In genomic region chr1:24230428-24230827, GRCm38 (mm10) we compare ENCODE assay signal across 8 mouse cellular contexts. TPM values are rescaled to one million over a fixed set of nuclear protein-coding genes. Genes with fewer than 3 reads are reported as not detected.
DNase-seq lines count a peak whose midpoint lies in the region; ATAC-seq lines count a peak whose summit lies in the region.

No protein-coding gene starts in this region.

- no peak overlapping the region for H3K4me3 ChIP-seq in liver, embryonic 12.5 days
- no peak overlapping the region for H3K4me3 ChIP-seq in hindbrain, embryonic 15.5 days
- H3K4me3 ChIP-seq in neural tube, embryonic 15.5 days (replicated peaks) = no peak overlapping the region
- H3K4me3 ChIP-seq in liver, embryonic 11.5 days (ENCODE audit: low read depth, low read length) = no peak overlapping the region

- H3K27me3 ChIP-seq in liver, embryonic 12.5 days (replicated peaks) = no peaks in the 10 kb centered on the region
- no peaks in the 10 kb centered on the region for H3K27me3 ChIP-seq in hindbrain, embryonic 15.5 days
- no peaks in the 10 kb centered on the region for H3K27me3 ChIP-seq in neural tube, embryonic 15.5 days (replicated peaks)
- no peaks in the 10 kb centered on the region for H3K27me3 ChIP-seq in liver, embryonic 11.5 days (replicated peaks; ENCODE audit: control insufficient read depth, insufficient read depth, low read length)

- no peaks in the 10 kb centered on the region for H3K9me3 ChIP-seq in liver, embryonic 12.5 days (replicated peaks)
- no peaks in the 10 kb centered on the region for H3K9me3 ChIP-seq in hindbrain, embryonic 15.5 days
- no peaks in the 10 kb centered on the region for H3K9me3 ChIP-seq in neural tube, embryonic 15.5 days (replicated peaks)
- H3K9me3 ChIP-seq in liver, embryonic 11.5 days (ENCODE audit: control insufficient read depth, low read length) = no peaks in the 10 kb centered on the region

- 0 out of 2 replicates have a peak overlapping the region, but pooled peaks have one; percentile 14 for H3K4me2 ChIP-seq in liver, embryonic 12.5 days
- H3K4me2 ChIP-seq in hindbrain, embryonic 15.5 days = no peak overlapping the region
- H3K4me2 ChIP-seq in neural tube, embryonic 15.5 days = no peak overlapping the region
- H3K4me2 ChIP-seq in liver, embryonic 11.5 days = no peak overlapping the region

- no peak for DNase-seq in liver
- peak; percentile 37 for DNase-seq in embryo, embryonic 11 days
- no peak for DNase-seq in liver, embryonic 11.5 days (ENCODE audit: low spot score)
- DNase-seq in frontal cortex, postnatal 25 days (ENCODE audit: low spot score in 2 of 2) = no peak
- no peak for DNase-seq in urinary bladder, postnatal 14 days (ENCODE audit: low spot score)

- WGBS in liver, embryonic 12.5 days (ENCODE audit: insufficient replicate concordance) = 46% methylated on average over 8 of the region's 8 CpGs
- 34% methylated on average over 8 of the region's 8 CpGs for WGBS in hindbrain, embryonic 15.5 days
- WGBS in neural tube, embryonic 15.5 days = 44% methylated on average over 8 of the region's 8 CpGs
- 48% methylated on average over 8 of the region's 8 CpGs for WGBS in liver, embryonic 11.5 days

- H3K4me1 ChIP-seq in liver, embryonic 12.5 days = no peaks in the 10 kb centered on the region
- 0 out of 2 replicates have a peak, but pooled peaks cover 4% of the 10 kb centered on the region for H3K4me1 ChIP-seq in hindbrain, embryonic 15.5 days (replicated peaks)
- H3K4me1 ChIP-seq in neural tube, embryonic 15.5 days = no peaks in the 10 kb centered on the region; the same call in 1 of the 2 replicates
- H3K4me1 ChIP-seq in liver, embryonic 11.5 days (replicated peaks; ENCODE audit: control insufficient read depth, insufficient read depth, low read length) = no peaks in the 10 kb centered on the region; the same call in 1 of the 2 replicates

- H3K9ac ChIP-seq in liver, embryonic 12.5 days = no peak overlapping the region
- H3K9ac ChIP-seq in hindbrain, embryonic 15.5 days = no peak overlapping the region
- H3K9ac ChIP-seq in neural tube, embryonic 15.5 days (replicated peaks) = no peak overlapping the region
- no peak overlapping the region for H3K9ac ChIP-seq in liver, embryonic 11.5 days (ENCODE audit: low read depth, low read length)

- H3K27ac ChIP-seq in liver, embryonic 12.5 days = no peak overlapping the region
- no peak overlapping the region for H3K27ac ChIP-seq in hindbrain, embryonic 15.5 days (replicated peaks)
- no peak overlapping the region for H3K27ac ChIP-seq in neural tube, embryonic 15.5 days (replicated peaks)
- no peak overlapping the region for H3K27ac ChIP-seq in liver, embryonic 11.5 days (ENCODE audit: low read depth, low read length)

- no peaks in the 10 kb centered on the region for H3K36me3 ChIP-seq in liver, embryonic 12.5 days
- H3K36me3 ChIP-seq in hindbrain, embryonic 15.5 days = no peaks in the 10 kb centered on the region
- no peaks in the 10 kb centered on the region for H3K36me3 ChIP-seq in neural tube, embryonic 15.5 days
- H3K36me3 ChIP-seq in liver, embryonic 11.5 days (ENCODE audit: control insufficient read depth, insufficient read depth, low read length) = no peaks in the 10 kb centered on the region

- ATAC-seq in liver, embryonic 12.5 days = no peak
- peak; percentile 79 for ATAC-seq in hindbrain, embryonic 15.5 days (ENCODE audit: low FRiP score, low read depth)
- ATAC-seq in neural tube, embryonic 15.5 days (ENCODE audit: low FRiP score) = peak; percentile 62
- no peak for ATAC-seq in liver, embryonic 11.5 days (replicated peaks; ENCODE audit: low FRiP score)

RNA-seq across cellular contexts. Expression of gene Col9a1, which starts 53.0 kb away (rescaled TPM):
- polyA plus RNA-seq in liver, embryonic 12.5 days (2016; fragmentation: Nextera tagmentation; extraction: Ambion mirVana) = 0.53 and 0.70 TPM in 2 replicates
- 2.3 and 3.0 TPM in 2 replicates for polyA plus RNA-seq in hindbrain, embryonic 15.5 days (2015; fragmentation: Nextera tagmentation; extraction: Ambion mirVana)
- 7.0 and 11.5 TPM in 2 replicates for polyA plus RNA-seq in neural tube, embryonic 15.5 days (2015; fragmentation: Nextera tagmentation; extraction: Ambion mirVana)
- polyA plus RNA-seq in liver, embryonic 11.5 days (2014; fragmentation: Nextera tagmentation; extraction: Ambion mirVana) = 2.8 and 3.2 TPM in 2 replicates

Comparison
In these comparisons a context has a peak if more than half of its experiments do, and no peak if none do; other contexts are left out.
1. ATAC-seq: peak in hindbrain, embryonic 15.5 days (single experiment) and neural tube, embryonic 15.5 days (single experiment); none in liver, embryonic 12.5 days (single experiment) and liver, embryonic 11.5 days (single experiment).